Mouse (Mus musculus) mouse embryonic stem cell (cell line): ENCODE measurements around the gene Map2k5.

Experiments used
- in situ Hi-C, 2 experiments: fragments of 300-500 bp; cut with MboI; formaldehyde crosslinking; loops; 1 replicate in 1 of 2; 3 replicates in 1 of 2; pipeline ENCODE4 v1.14.3; 2019 to 2020; ENCODE audit warnings: low sequenced_read_pairs in 2 of 2, low pct_unique_long_range_greater_than_20kb in 1 of 2, mixed read lengths in 1 of 2; ENCODE audit not compliant: unreplicated experiment in 1 of 2

Map2k5 gene

DNA sequence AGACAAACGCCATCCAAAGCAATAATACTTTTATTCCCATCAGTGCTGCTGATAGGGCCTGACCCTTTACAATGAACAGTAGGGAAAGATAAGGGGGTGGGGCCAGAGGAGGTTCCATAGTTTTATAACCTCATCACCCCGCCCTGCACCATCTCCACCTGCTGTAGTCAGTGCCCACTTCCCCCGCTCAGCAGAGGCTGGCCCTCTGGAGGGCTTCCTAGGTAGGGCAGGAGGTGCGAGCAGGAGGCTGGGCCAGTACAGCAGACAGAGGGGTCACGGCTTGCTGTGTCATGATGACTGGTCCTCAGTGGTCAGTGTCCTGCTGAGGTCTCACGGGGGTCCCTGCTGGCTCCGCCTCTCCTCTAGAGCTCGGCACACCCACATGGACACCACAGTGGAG, 213.9 kb downstream of the Map2k5 start:
- in situ Hi-C loops: no loop called here

DNA sequence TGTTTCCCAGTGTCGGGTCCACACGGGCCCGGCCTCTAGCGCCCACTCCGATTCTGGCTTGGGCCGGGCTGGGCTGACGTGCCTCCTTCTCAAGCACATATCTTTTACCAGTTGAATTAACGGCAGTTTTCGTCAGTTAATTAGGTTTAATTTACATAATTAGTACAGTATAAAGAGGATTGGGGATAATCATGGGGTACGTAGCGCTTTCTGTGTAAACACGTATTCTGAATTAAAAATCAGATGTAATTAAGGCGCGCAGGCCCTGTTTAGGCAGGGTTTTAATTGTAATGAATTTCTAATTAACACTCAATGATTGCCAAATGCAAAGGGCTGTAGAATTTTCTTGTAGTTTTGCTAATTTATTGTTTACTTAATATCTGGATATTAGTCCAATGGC, 225.8 kb downstream of the Map2k5 start:
- in situ Hi-C loops: no loop called here

DNA sequence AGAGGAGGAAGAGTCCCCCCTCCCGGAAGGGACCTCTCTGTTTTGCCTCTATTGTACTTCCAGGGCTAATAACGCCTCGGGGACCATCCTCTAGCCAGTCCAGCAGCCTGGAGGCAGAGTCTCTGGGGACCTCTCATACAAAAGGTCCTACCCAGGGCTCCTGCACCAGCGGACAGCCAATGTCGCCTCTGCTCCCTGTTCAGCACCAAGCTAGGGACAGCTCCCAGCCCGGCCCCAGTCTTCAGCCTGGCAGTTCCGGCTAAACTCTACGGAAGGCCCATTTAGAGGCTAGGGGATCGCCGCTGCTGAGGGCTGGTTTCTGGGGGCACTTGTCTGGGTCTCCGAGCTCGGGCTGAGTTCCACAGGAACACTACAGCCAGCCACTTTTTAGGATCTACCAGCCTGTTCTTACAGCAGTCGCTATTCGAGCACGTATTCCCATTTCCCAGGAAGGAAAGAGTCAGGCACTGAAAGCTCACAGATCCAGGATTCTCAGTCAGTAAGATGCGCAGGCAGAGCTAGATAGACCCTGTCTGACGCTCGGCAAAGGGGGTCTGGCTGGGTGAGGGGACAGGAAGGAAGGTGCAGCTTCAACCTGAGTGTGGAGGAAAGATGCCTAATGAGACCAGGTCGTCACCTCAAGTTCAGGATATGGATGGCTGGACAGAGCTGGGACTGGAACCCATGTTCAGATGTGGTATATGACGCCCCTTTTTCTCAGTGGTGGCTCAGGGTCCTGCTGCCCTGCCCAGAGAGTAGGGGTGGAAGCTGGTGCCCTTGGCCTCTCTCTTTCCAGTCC, 226.4 kb downstream of the Map2k5 start:
- in situ Hi-C loops: no loop called here

DNA sequence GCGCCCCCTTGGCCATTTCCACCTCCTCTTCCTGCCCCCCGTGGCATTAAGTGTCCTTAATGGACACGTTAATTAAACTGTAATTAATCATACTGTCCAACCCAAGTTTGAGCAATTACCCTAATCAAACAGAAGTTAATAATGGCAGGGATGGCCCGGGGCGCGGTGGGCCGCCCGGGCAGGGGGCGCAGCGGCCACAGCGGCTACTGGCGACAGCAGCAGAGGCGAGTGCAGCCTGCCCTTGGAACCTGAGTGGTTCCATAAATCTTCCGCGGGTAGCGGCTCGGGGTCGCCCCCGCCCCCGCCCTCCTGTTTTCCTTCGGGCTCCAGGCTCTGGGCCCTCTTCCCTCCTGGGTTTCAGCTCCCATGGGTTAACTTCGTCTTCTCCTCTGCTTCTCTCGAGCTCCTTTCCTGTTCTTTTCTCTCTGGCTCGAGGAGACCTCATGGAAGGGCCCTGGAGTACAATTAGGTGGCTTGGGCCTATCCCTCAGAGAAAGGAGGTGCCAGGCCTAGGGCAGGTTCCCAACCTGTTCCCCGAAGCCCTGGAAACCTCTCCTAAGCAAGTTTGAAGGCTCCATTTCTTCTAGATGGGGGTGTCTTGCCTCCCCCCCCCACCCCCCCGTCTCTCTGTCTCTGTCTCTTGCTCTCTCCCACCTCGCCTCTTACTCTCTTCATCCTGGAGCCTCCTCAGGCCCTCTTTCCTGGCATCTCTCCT, 227.5 kb downstream of the Map2k5 start:
- in situ Hi-C loops: no loop called here

DNA sequence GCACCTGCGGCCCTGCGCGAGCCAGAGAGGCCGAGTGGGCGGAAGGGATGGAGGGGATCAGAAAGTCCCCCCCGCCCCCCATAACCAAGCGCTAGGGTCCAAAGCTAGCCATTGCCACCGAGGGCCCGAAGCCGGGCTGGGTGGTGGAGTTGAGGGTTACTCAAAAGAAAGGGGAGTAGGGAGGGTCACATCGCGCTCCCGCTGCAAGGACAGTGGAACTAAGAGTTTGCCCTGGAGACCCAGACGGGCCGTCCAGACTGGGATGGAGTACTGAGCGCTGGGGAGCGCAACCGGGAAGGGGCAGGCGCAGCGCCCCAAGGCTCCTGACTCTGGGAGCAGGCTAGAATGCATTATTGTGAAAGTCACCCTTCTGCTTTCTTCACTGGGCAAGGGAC, 228.3 kb downstream of the Map2k5 start:
- in situ Hi-C loops: loop anchor here (25.0 kb wide), 2 partner anchors 688 to 938 kb away; no protein-coding TSS in a partner anchor

DNA sequence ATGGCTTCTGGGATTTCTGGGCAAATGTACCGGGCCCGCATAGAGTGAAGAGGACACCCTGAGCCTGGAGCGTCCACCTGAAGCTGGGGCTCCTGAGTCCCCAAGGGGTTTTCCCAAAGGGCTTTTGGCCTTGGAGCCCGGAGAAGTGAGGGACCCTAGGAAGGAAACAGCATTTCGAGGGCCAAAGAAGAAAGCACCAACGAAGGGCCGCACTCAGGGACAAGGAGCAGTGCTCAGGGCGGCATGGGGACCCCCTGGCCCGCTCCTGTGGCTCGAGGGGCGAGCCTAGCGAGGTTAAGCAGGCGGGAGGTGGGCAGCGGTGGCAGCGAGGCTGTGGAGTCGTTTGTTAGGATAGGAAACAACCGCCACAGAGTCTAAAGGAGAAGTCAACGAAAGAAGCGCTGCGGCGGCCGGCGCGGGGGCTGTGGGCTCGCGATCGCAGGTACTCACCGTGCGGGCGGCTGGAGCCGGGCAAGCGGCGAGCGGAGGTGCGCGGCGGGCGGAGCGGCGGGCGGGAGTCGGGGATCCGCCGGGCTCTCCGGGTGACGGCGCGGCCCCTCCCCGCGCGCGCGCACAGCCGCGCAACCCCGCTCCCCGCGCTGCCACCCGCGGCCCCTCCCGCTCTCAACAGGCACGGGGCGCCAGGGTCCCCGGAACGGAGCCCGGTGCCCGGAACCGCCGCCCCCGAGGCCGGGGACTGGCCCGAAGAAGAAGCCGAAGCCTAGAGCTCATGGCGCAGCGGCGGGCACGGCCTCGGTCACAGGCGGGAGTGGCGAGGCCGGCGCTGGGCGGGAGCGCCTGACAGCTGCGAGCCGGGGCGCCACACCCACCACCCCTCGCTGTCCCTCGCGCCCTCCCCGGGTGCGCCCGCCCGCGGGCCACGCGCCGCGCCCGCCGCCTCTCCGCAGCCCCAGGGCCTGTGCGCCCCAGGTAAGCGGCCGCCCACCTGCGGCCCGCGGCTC, 229.0 kb downstream of the Map2k5 start, which contains the start of gene Skor1:
Gene Skor1 (minus strand): TSS at position 552 of the 962 bp plus-strand sequence.
- in situ Hi-C loops: loop anchor here (25.0 kb wide), 2 partner anchors 689 to 939 kb away; no protein-coding TSS in a partner anchor

DNA sequence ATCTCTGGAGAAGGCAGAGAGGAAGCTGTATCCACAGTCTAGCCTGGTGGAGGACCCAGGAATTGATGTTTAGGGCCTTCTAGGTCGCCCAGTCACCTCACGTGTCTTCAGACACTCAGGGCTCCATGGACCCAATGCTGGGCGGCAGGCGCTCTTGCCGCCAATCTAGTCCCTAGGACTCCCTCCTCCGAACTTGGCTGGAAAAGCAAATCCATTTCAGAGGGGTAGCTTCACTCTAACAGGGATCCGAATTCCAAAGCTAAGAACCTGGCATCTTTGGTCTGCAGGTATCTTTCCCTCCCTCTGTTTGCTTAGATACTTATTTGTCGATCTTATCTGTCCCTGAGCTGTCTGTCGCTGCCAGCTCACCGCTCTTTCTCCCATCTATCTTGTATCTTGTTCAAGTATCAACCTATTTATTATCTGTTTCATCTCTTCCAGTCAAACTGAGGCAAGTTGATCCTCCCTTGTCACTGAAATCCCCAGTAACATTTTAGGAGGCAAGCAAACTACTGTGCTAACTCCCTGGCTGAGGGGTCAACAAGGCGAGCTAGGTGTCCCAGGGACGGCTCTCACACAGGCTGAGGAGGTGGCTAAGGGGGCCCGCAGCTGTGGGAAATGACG, 229.8 kb downstream of the Map2k5 start:
- in situ Hi-C loops: loop anchor here (25.0 kb wide), 2 partner anchors 689 to 939 kb away; no protein-coding TSS in a partner anchor

DNA sequence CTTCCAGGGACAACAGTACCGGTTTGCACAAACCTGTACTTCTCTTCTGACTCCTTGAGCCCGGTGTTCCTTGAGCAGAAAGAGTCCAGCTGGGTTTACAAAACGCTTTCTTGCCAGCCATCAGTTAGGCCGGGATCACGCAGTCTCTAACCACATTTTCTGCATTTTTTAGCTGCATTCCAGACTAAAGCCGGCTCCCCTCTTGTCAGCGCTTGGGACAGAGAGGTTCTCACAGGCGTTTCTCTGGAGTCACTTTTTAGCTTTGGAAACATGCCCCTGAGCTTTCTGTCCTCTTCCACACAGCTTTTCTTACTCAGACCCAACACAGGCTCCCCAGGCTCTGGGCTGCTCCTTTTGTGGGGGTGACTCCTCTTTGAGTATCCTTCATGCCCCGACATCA, 230.4 kb downstream of the Map2k5 start:
- in situ Hi-C loops: loop anchor here (25.0 kb wide), 2 partner anchors 690 to 940 kb away; no protein-coding TSS in a partner anchor

DNA sequence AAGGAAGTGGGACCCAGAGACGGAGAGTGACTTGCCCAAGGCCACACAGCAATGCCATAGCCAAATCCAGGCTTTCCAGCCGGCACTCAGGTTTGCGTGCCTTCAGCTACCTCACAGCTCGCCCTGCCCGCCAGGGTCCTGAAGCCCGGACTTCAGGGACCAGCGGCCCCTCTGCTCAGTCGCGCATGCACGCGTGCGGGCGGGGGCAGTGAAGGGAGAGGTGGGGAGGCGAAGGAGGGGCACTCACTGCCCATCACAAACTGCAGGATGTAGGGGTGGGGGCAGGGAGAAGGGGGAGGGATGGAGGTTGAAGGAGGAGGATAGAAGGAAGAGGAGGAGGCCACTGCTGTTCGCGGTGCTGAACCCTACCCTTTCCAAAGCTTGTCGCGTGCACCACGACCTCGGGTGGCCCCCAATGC, 230.8 kb downstream of the Map2k5 start:
- in situ Hi-C loops: loop anchor here (25.0 kb wide), 2 partner anchors 690 to 940 kb away; no protein-coding TSS in a partner anchor

DNA sequence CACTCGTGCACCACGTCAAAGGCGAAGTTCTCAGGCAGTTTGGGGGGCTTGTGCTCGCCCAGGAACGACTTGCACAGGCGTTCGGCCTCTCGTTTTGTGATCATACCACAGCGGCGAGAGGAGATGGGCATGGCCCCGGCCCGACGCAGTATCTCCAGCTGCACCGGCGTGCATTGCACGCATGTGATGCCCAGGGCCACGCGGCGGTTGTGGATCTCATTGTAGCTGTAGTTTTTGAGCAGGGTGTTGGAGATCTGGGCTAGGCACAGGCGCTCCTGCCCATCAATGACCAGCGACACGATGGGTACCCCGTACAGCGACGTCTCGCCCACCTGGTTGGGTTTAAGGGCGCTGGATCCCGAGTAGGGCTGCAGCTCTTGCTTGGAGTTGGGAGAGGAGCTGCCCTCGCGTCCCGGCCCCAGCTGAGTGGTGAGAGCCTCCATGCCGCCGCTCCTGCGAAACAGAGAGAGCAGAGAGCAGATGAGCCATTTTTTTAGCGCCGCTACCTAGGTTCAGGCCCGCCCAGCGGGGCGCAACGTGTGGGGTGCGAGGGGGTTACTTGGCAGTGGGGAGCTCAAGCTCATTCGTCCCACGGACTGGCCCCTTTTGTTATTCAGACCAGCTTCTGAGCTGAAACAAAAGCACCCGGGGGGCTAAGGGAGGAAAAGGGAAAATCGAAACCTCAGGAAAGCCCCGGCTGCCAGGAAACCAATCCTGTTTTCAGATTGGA, 231.4 kb downstream of the Map2k5 start:
- in situ Hi-C loops: loop anchor here (25.0 kb wide), 2 partner anchors 691 to 941 kb away; no protein-coding TSS in a partner anchor

DNA sequence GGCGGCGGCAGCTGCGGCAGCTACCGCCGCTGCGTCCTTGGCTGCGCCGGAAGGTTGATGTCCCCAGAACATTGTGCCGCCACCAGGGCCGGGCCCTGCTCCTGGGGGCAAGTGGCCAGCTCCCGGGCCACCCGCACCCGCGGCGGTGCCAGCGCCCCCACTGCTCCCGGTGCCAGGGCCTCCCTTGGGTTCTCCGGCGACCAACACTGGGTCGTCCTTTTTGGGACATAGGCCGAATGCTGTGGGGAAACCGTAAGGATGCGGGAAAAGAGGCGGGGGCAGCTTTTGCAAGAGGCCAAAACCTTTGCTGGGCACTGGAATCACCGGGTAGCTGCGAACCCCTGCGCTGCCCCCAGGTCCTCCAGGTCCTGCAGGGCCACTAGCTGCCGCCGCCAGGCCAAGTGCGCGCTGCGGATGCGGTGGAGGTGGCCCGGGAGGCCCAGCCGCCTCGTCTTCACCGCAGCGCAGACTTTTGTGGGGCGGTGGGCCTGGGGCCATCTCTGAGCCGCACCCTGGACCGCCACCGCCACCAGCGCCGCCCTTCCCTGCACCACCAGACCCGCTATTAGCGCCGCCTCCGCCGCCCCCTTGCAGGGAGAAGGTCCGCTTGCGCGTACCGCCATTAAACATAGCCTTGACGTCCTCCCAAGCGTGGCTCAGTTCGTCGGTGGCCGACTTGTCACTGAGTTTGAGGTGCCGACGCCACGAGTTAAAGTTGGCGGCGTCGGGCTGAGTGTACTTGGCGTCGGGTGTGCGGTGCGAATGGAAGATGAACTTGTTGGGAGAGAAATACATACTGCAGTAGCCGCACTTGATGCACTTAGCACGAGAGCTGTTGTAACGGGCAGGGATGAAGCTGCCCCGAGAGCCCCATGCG, 232.2 kb downstream of the Map2k5 start:
- in situ Hi-C loops: loop anchor here (25.0 kb wide), 2 partner anchors 692 to 942 kb away; no protein-coding TSS in a partner anchor

DNA sequence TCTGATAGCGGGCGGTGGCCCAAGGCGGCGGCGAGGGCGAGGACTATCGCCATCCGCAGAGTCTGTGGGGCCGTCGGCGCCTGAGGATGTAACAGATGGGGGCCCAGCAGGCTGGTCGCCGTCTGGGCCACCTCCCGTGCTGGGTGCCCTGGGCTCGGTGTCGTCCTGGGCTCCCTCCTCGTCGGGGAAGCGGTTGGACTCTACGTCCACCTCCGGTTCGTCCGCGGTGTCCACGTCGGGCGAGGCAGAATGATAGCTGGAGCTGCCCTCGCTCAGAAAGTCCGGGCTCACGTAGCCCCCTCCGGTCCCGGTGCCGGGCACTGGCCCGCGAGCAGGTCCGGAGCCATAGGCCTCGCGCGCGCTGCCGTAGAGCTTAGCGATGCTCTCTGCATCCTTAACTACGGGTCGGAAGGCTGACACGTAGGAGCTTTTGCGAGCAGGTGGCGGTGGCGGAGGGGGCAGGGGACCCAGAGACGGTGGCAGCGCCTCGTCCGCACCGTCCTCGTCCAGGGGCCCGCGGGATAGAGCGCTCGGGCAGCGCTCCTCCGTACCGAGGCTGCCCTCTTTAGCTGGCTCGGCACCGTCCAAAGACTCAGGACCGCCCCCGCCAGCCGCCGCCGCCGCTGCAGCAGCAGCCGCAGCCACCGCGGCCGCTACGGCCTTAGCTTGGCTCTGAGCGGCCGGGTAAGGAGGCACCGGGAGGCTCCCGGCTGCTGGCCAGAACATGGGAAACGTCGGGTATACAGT, 233.0 kb downstream of the Map2k5 start:
- in situ Hi-C loops: loop anchor here (25.0 kb wide), 2 partner anchors 693 to 943 kb away; no protein-coding TSS in a partner anchor

DNA sequence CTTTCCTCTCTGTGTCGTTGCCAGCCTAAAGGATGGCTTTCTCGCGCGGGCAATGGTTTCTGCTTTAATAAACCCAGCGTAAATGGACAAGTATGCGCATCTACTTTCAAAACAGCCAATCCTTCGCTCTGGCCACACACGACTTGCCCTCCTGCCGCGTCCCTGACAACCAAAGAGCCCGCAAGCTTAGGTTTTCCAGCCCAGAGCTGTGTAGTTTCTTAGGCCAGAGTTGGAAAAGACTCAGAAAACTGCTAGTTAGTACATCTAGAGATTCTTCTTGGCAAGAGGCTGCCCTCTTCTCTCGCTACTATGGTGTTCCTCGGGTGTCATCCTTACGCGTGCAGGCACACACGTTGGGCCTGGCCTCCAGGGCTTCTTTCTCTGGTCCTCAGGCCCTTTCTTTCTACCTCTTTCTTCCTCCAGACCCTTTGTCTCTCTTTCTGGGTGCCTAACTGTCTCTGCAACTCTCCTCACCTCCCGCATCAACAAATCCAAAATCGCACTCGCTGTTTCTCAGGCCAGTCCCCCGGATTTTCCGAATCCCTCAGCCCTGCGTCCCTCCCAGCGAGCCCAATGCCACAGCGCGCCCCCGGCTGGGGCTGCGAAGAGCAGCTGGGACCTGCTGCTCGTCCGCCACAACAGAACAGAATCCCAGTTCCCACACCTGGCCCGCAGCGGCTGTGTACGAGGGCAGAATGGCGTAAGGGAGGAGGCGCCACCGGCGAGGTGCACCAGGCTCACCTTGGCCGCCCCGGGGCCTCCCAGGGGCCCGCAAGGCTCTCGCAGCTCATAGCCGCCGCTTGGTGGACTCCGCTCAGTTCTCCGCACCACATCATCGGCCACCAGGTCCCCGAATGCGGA, 233.8 kb downstream of the Map2k5 start:
- in situ Hi-C loops: loop anchor here (25.0 kb wide), 2 partner anchors 693 to 943 kb away; no protein-coding TSS in a partner anchor

DNA sequence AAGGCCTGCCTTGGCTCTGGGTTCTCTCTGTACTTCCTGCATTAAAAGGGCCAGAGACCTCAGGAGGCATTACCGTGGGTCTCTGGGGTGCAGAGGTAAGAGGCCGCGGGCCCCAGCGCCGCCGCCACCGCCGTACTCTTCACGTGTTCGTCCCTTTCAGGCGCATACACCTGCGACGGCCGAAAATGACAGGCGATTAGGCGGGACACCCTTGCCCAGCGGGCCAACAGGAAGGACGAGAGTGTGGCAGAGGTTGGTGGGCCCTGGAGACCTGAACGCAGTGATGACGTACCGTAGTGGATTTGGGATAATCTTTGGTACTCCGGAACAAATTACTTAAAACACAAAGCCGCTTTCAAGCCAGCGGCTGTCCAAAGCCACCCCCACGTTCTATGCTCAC, 234.5 kb downstream of the Map2k5 start:
- in situ Hi-C loops: loop anchor here (25.0 kb wide), 2 partner anchors 694 to 944 kb away; no protein-coding TSS in a partner anchor
